Mouse (Mus musculus) liver, embryonic 11.5 days (tissue): ENCODE data around the gene Tpp2. TPM values are rescaled to one million over a fixed set of nuclear protein-coding genes. Genes with fewer than 3 reads are reported as not detected.

Experiments used
- ATAC-seq: fragments of 200-750 bp; cut with Nextera tagmentation; replicated peaks from 2 replicates; pipeline ENCODE4 v1.8.0; 2017; ENCODE audit warnings: moderate number of reproducible peaks, mild to moderate bottlenecking, moderate TSS enrichment, moderate library complexity; ENCODE audit not compliant: low FRiP score
- DNase-seq: peaks from one replicate; pipeline ENCODE4 v3.0.0-alpha.2; 2017; ENCODE audit warnings: low spot score
- H3K27ac ChIP-seq: fragments of 300-500 bp; sonication (generic); 2 replicates; pipeline ENCODE4 v1.5.1; 2014; ENCODE audit warnings: mild to moderate bottlenecking, low read depth, low read length, control low read depth
- H3K27me3 ChIP-seq: fragments of 300-500 bp; sonication (generic); replicated peaks from 2 replicates; pipeline ENCODE4 v1.6.1; 2014; ENCODE audit warnings: low read length, mixed read lengths; ENCODE audit not compliant: control insufficient read depth, insufficient read depth
- H3K36me3 ChIP-seq: fragments of 300-500 bp; sonication (generic); 2 replicates; pipeline ENCODE4 v1.6.1; 2014; ENCODE audit warnings: mild to moderate bottlenecking, low read length, moderate library complexity, mixed read lengths; ENCODE audit not compliant: control insufficient read depth, insufficient read depth
- H3K4me1 ChIP-seq: fragments of 300-500 bp; sonication (generic); replicated peaks from 2 replicates; pipeline ENCODE4 v1.6.1; 2014; ENCODE audit warnings: low read length, mixed read lengths; ENCODE audit not compliant: control insufficient read depth, insufficient read depth
- H3K4me2 ChIP-seq: fragments of 300-500 bp; sonication (generic); 2 replicates; pipeline ENCODE4 v1.6.1; 2014; ENCODE audit warnings: mild to moderate bottlenecking, control low read depth, moderate library complexity
- H3K4me3 ChIP-seq: fragments of 300-500 bp; sonication (generic); 2 replicates; pipeline ENCODE4 v1.5.1; 2014; ENCODE audit warnings: low read depth, low read length, control low read depth
- H3K9ac ChIP-seq: fragments of 300-500 bp; sonication (generic); 2 replicates; pipeline ENCODE4 v1.6.1; 2014; ENCODE audit warnings: low read depth, low read length, control low read depth
- H3K9me3 ChIP-seq: fragments of 300-500 bp; sonication (generic); 2 replicates; pipeline ENCODE4 v1.6.1; 2016; ENCODE audit warnings: low read length, inconsistent platforms, mixed read lengths; ENCODE audit not compliant: control insufficient read depth
- WGBS: fragments of 180-500 bp; shearing (Covaris S2); extraction: QIAGEN DNeasy Blood & Tissue Kit; methylation state at CpG from one replicate; pipeline ENCODE4 v1.1.7; 2014; 5-methylcytosine and 5-hydroxymethylcytosine counted together
- polyA plus RNA-seq: library from polyadenylated mRNA; unstranded; fragments of >200 nt; fragmentation: Nextera tagmentation; extraction: Ambion mirVana; gene quantifications from 2 replicates; pipeline ENCODE4 v1.2.1, GENCODE M21; 2014

Tpp2 gene
- polyA plus RNA-seq, 1 experiment from 2014 or later = 59.9 TPM

GRCm38 (mm10) chr1:43915428-43915827 lies 18.0 kb upstream of the Tpp2 start:
- 72% methylated on average over 2 of the region's 2 CpGs for WGBS
- Histone ChIP-seq H3K4me2 (no peak overlapping the region), H3K9ac (no peak overlapping the region), H3K4me3 (no peak overlapping the region), H3K9me3 (no peaks in the 10 kb centered on the region), H3K36me3 (no peaks in the 10 kb centered on the region), H3K27me3 (no peaks in the 10 kb centered on the region), H3K27ac (no peak overlapping the region), H3K4me1 (no peaks in the 10 kb centered on the region)
- DNase-seq (no peak), ATAC-seq (no peak)

- H3K9ac ChIP-seq = no peak overlapping the region
Measured at GRCm38 (mm10) chr1:43916854-43917253, 16.6 kb upstream of the Tpp2 start.

GRCm38 (mm10) chr1:43934416-43934810 lies 966 bp downstream of the Tpp2 start:
- peak overlapping the region; percentile 97 for H3K9ac ChIP-seq
- H3K4me3 ChIP-seq = peak overlapping the region; percentile 96
- H3K27me3 ChIP-seq = no peaks in the 10 kb centered on the region
- no peaks in the 10 kb centered on the region for H3K9me3 ChIP-seq
- ATAC-seq (0 out of 2 replicates have a peak, but pooled peaks have one; percentile 4), DNase-seq (no peak)
- H3K27ac ChIP-seq = peak overlapping the region; percentile 95
- H3K4me2 ChIP-seq = peak overlapping the region; percentile 67
- no peaks in the 10 kb centered on the region; the same call in 1 of the 2 replicates for H3K36me3 ChIP-seq
- H3K4me1 ChIP-seq = peaks cover 4% of the 10 kb centered on the region; the same call in 1 of the 2 replicates
- WGBS = 3% methylated on average over 17 of the region's 17 CpGs

More at GRCm38 (mm10) chr1:43916854-43917253, 16.6 kb upstream of the Tpp2 start:
- Histone ChIP-seq H3K4me3 (no peak overlapping the region), H3K27me3 (no peaks in the 10 kb centered on the region), H3K9me3 (no peaks in the 10 kb centered on the region), H3K4me1 (no peaks in the 10 kb centered on the region), H3K36me3 (no peaks in the 10 kb centered on the region), H3K4me2 (no peak overlapping the region), H3K27ac (no peak overlapping the region)
- ATAC-seq (no peak), DNase-seq (no peak)
- 54% methylated on average over 2 of the region's 2 CpGs for WGBS

GRCm38 (mm10) chr1:43939310-43939709 lies 5.9 kb downstream of the Tpp2 start:
- no peak for DNase-seq
- H3K9me3 ChIP-seq = no peaks in the 10 kb centered on the region
- H3K27me3 ChIP-seq = no peaks in the 10 kb centered on the region
- no peak overlapping the region for H3K4me2 ChIP-seq
- WGBS = 94% methylated on average over 1 of the region's 1 CpGs
- H3K36me3 ChIP-seq = peaks cover 8% of the 10 kb centered on the region
- no peak overlapping the region for H3K27ac ChIP-seq
- H3K9ac ChIP-seq = no peak overlapping the region
- H3K4me1 ChIP-seq = peaks cover 4% of the 10 kb centered on the region; the same call in 1 of the 2 replicates
- no peak overlapping the region for H3K4me3 ChIP-seq
- no peak for ATAC-seq

GRCm38 (mm10) chr1:43941476-43942217 lies 8.2 kb downstream of the Tpp2 start:
- Histone ChIP-seq H3K4me1 (no peaks in the 10 kb centered on the region; the same call in 1 of the 2 replicates), H3K36me3 (peaks cover 8% of the 10 kb centered on the region), H3K27me3 (no peaks in the 10 kb centered on the region), H3K4me2 (no peak overlapping the region), H3K4me3 (no peak overlapping the region), H3K27ac (no peak overlapping the region), H3K9ac (no peak overlapping the region), H3K9me3 (no peaks in the 10 kb centered on the region)
- ATAC-seq (no peak), DNase-seq (no peak)
- 92% methylated on average over 7 of the region's 7 CpGs for WGBS

GRCm38 (mm10) chr1:43942814-43943213 lies 9.4 kb downstream of the Tpp2 start:
- Histone ChIP-seq H3K4me1 (no peaks in the 10 kb centered on the region), H3K27ac (no peak overlapping the region), H3K9me3 (no peaks in the 10 kb centered on the region), H3K4me2 (no peak overlapping the region), H3K27me3 (no peaks in the 10 kb centered on the region), H3K4me3 (no peak overlapping the region), H3K9ac (no peak overlapping the region), H3K36me3 (peaks cover 8% of the 10 kb centered on the region)
- 63% methylated on average over 2 of the region's 2 CpGs for WGBS
- DNase-seq (no peak), ATAC-seq (peak; percentile 60; the same call in 1 of the 2 replicates)

- ATAC-seq (no peak), DNase-seq (no peak)
- Histone ChIP-seq H3K4me2 (no peak overlapping the region), H3K9me3 (no peaks in the 10 kb centered on the region), H3K4me3 (no peak overlapping the region), H3K27me3 (no peaks in the 10 kb centered on the region), H3K36me3 (peaks cover 22% of the 10 kb centered on the region), H3K4me1 (no peaks in the 10 kb centered on the region), H3K9ac (no peak overlapping the region), H3K27ac (no peak overlapping the region)
- WGBS = 88% methylated on average over 3 of the region's 3 CpGs
Measured at GRCm38 (mm10) chr1:43953679-43954078, 20.2 kb downstream of the Tpp2 start.

GRCm38 (mm10) chr1:43964381-43964780 lies 30.9 kb downstream of the Tpp2 start:
- WGBS = 94% methylated on average over 4 of the region's 4 CpGs
- Histone ChIP-seq H3K36me3 (peaks cover 7% of the 10 kb centered on the region; the same call in 1 of the 2 replicates), H3K27ac (no peak overlapping the region), H3K27me3 (no peaks in the 10 kb centered on the region), H3K9me3 (no peaks in the 10 kb centered on the region), H3K9ac (no peak overlapping the region), H3K4me2 (no peak overlapping the region), H3K4me1 (no peaks in the 10 kb centered on the region), H3K4me3 (no peak overlapping the region)
- ATAC-seq (no peak), DNase-seq (no peak)

GRCm38 (mm10) chr1:43966756-43967155 lies 33.3 kb downstream of the Tpp2 start:
- WGBS = 85% methylated on average over 4 of the region's 4 CpGs
- no peaks in the 10 kb centered on the region for H3K27me3 ChIP-seq
- no peaks in the 10 kb centered on the region for H3K4me1 ChIP-seq
- H3K36me3 ChIP-seq = peaks cover 7% of the 10 kb centered on the region; the same call in 1 of the 2 replicates
- no peak overlapping the region for H3K27ac ChIP-seq
- ATAC-seq (no peak), DNase-seq (no peak)
- no peaks in the 10 kb centered on the region for H3K9me3 ChIP-seq
- H3K4me2 ChIP-seq = no peak overlapping the region
- H3K9ac ChIP-seq = no peak overlapping the region
- no peak overlapping the region for H3K4me3 ChIP-seq
